Mouse (Mus musculus) liver, embryonic 18 days (tissue): Measurements from ENCODE around the gene Lce1l. TPM values are rescaled to one million over a fixed set of nuclear protein-coding genes. Genes with fewer than 3 reads are reported as not detected.

Source experiments
- polyA plus RNA-seq: library from polyadenylated mRNA; depleted of rRNA; stranded (reverse); fragments of >200 nt; gene quantifications from 2 replicates; pipeline ENCODE4 v1.2.3, GENCODE M21; 2012; rRNA removed

The Lce1l gene
- polyA plus RNA-seq: not detected in 2 replicates

GRCm38 (mm10) chr3:92851186-92851585, at the start of gene Lce1l:
Lce1l (minus strand) TSS chr3:92851286.

GRCm38 (mm10) chr3:92870116-92870515, 19.0 kb upstream of the Lce1l start, which contains the start of gene 2310050C09Rik:
2310050C09Rik (minus strand) TSS chr3:92870216.

GRCm38 (mm10) chr3:92827108-92827507, 24.0 kb downstream of the Lce1l start, which contains the start of gene Kprp:
Kprp (minus strand) TSS chr3:92827247.

GRCm38 (mm10) chr3:92807791-92808190, 43.3 kb downstream of the Lce1l start, which contains the start of gene Lce1k:
Lce1k (minus strand) TSS chr3:92807891.

Other genes with a start within 250 kb of the Lce1l start
- gene 2210017I01Rik, start 243.8 kb downstream of the Lce1l start, polyA plus RNA-seq: not detected in 2 replicates
- 0.17 and 0.32 TPM in 2 replicates for gene Lce6a, start 229.6 kb downstream of the Lce1l start, polyA plus RNA-seq
- gene Lce1a1, start 203.0 kb downstream of the Lce1l start, polyA plus RNA-seq: not detected in 2 replicates
- not detected in 2 replicates for gene Lce1b, start 194.4 kb downstream of the Lce1l start, polyA plus RNA-seq
- gene Lce1a2, start 181.0 kb downstream of the Lce1l start, polyA plus RNA-seq: not detected in 2 replicates
- not detected in 2 replicates for gene Lce1c, start 172.0 kb downstream of the Lce1l start, polyA plus RNA-seq
- gene Lce1d, start 164.1 kb downstream of the Lce1l start, polyA plus RNA-seq: not detected in 2 replicates
- gene Lce1e, start 142.2 kb downstream of the Lce1l start, polyA plus RNA-seq: not detected in 2 replicates
- not detected in 2 replicates for gene Lce1f, start 130.9 kb downstream of the Lce1l start, polyA plus RNA-seq
- gene Gm38119, start 112.2 kb downstream of the Lce1l start, polyA plus RNA-seq: not detected in 2 replicates
- gene Lce1g, start 98.9 kb downstream of the Lce1l start, polyA plus RNA-seq: not detected in 2 replicates
- not detected in 2 replicates for gene Lce1h, start 86.2 kb downstream of the Lce1l start, polyA plus RNA-seq
- not detected in 2 replicates for gene Lce1i, start 72.4 kb downstream of the Lce1l start, polyA plus RNA-seq
- not detected in 2 replicates for gene Lce1j, start 60.8 kb downstream of the Lce1l start, polyA plus RNA-seq
- gene Lce1k, start 43.4 kb downstream of the Lce1l start, polyA plus RNA-seq: not detected in 2 replicates
- not detected in 2 replicates for gene Kprp, start 24.0 kb downstream of the Lce1l start, polyA plus RNA-seq
- not detected in 2 replicates for gene 2310050C09Rik, start 18.9 kb upstream of the Lce1l start, polyA plus RNA-seq
- not detected in 2 replicates for gene Lce3a, start 74.9 kb upstream of the Lce1l start, polyA plus RNA-seq
- gene Lce3b, start 81.7 kb upstream of the Lce1l start, polyA plus RNA-seq: not detected in 2 replicates
- gene Lce3c, start 93.2 kb upstream of the Lce1l start, polyA plus RNA-seq: not detected in 2 replicates
- not detected in 2 replicates for gene Lce3d, start 106.1 kb upstream of the Lce1l start, polyA plus RNA-seq
- gene Lce3e, start 115.8 kb upstream of the Lce1l start, polyA plus RNA-seq: not detected in 2 replicates
- gene Lce3f, start 140.9 kb upstream of the Lce1l start, polyA plus RNA-seq: not detected in 2 replicates
- not detected in 2 replicates for gene Crct1, start 164.4 kb upstream of the Lce1l start, polyA plus RNA-seq
- gene Lce1m, start 167.8 kb upstream of the Lce1l start, polyA plus RNA-seq: not detected in 2 replicates
- gene Gm4858, start 217.5 kb upstream of the Lce1l start, polyA plus RNA-seq: not detected in 2 replicates